Mouse (Mus musculus) MEL (cell line): ENCODE results near the gene Scd3. TPM values are rescaled to one million over a fixed set of nuclear protein-coding genes. Genes with fewer than 3 reads are reported as not detected.

Experiments
- DNase-seq: peaks from one replicate; pipeline ENCODE4 v3.0.0; 2011; ENCODE audit warnings: low read depth, low spot score
- H3K27ac ChIP-seq: 2 replicates; pipeline ENCODE4 v1.5.1; 2012; ENCODE audit warnings: low read depth, mild to moderate bottlenecking, control low read depth, low read length, moderate library complexity; ENCODE audit not compliant: control insufficient read depth
- H3K27me3 ChIP-seq, 2 experiments: fragments of 150-350 bp in 1 of 2; sonication (generic) in 1 of 2; 2 replicates each; pipeline ENCODE4 v1.6.1; 2012; ENCODE audit warnings: low read length in 2 of 2, mild to moderate bottlenecking in 2 of 2, improper control_type of control experiment in 1 of 2, moderate library complexity in 1 of 2; ENCODE audit not compliant: insufficient read depth in 2 of 2, control insufficient read depth in 1 of 2
- H3K36me3 ChIP-seq, 2 experiments: 2 replicates each; pipeline ENCODE4 v1.6.1; 2012 to 2014; ENCODE audit warnings: low read length in 2 of 2, improper control_type of control experiment in 1 of 2, inconsistent platforms in 1 of 2, mild to moderate bottlenecking in 1 of 2; ENCODE audit not compliant: insufficient read depth in 2 of 2, control insufficient read depth in 1 of 2
- H3K4me1 ChIP-seq, 2 experiments: fragments of 150-350 bp in 1 of 2; sonication (generic) in 1 of 2; 2 replicates each; pipeline ENCODE4 v1.6.1; 2012; ENCODE audit warnings: low read length in 2 of 2, improper control_type of control experiment in 1 of 2, mild to moderate bottlenecking in 1 of 2; ENCODE audit not compliant: insufficient read depth in 2 of 2, control insufficient read depth in 1 of 2
- H3K4me3 ChIP-seq, 2 experiments: fragments of 150-350 bp in 1 of 2; sonication (generic) in 1 of 2; 2 replicates each; pipeline ENCODE4 v1.5.1; 2012; ENCODE audit warnings: low read depth in 2 of 2, low read length in 2 of 2, mild to moderate bottlenecking in 2 of 2, moderate library complexity in 2 of 2, control low read depth in 1 of 2, improper control_type of control experiment in 1 of 2; ENCODE audit not compliant: control insufficient read depth in 1 of 2, insufficient read depth in 1 of 2
- H3K79me2 ChIP-seq: 2 replicates; pipeline ENCODE4 v1.6.1; 2012; ENCODE audit warnings: mild to moderate bottlenecking, low read length, moderate library complexity; ENCODE audit not compliant: control insufficient read depth, poor library complexity, insufficient read depth
- H3K9ac ChIP-seq: 2 replicates; pipeline ENCODE4 v1.6.1; 2012; ENCODE audit warnings: low read depth, mild to moderate bottlenecking, control low read depth, low read length, moderate library complexity; ENCODE audit not compliant: control insufficient read depth, poor library complexity, severe bottlenecking
- H3K9me3 ChIP-seq: fragments of 150-350 bp; sonication (generic); replicated peaks from 2 replicates; pipeline ENCODE4 v1.6.1; 2012; ENCODE audit warnings: mild to moderate bottlenecking, low read length, improper control_type of control experiment, moderate library complexity; ENCODE audit not compliant: insufficient read depth
- BHLHE40 ChIP-seq: IDR thresholded peaks from 2 replicates; pipeline ENCODE4 v1.6.1; 2012; ENCODE audit warnings: low read depth, mild to moderate bottlenecking, inconsistent platforms, low read length, improper control_type of control experiment, borderline replicate concordance
- CHD2 ChIP-seq: IDR thresholded peaks from 2 replicates; pipeline ENCODE4 v1.6.1; 2011; ENCODE audit warnings: low read length, improper control_type of control experiment
- CTCF ChIP-seq, 3 experiments: IDR thresholded peaks in 2 of 3; conservative IDR thresholded peaks in 1 of 3; 2 replicates each; pipeline ENCODE4 v1.5.1; 2011 to 2012; ENCODE audit warnings: low read length in 3 of 3, low read depth in 2 of 3, mild to moderate bottlenecking in 2 of 3, improper control_type of control experiment in 1 of 3, inconsistent platforms in 1 of 3, mixed read lengths in 1 of 3, moderate library complexity in 1 of 3; ENCODE audit not compliant: control insufficient read depth in 1 of 3, insufficient read depth in 1 of 3, poor library complexity in 1 of 3, severe bottlenecking in 1 of 3
- ELF1 ChIP-seq: IDR thresholded peaks from 2 replicates; pipeline ENCODE4 v1.6.1; 2014; ENCODE audit warnings: low read depth, mild to moderate bottlenecking, inconsistent platforms, low read length, improper control_type of control experiment, moderate library complexity
- EP300 ChIP-seq, 2 experiments: IDR thresholded peaks; 2 replicates each; pipeline ENCODE4 v1.6.1; 2011; ENCODE audit warnings: improper control_type of control experiment in 2 of 2, low read length in 2 of 2, low read depth in 1 of 2, mild to moderate bottlenecking in 1 of 2
- ETS1 ChIP-seq: IDR thresholded peaks from 2 replicates; pipeline ENCODE4 v1.6.1; 2012; ENCODE audit warnings: low read depth, mild to moderate bottlenecking, inconsistent platforms, low read length, improper control_type of control experiment, moderate library complexity
- GABPA ChIP-seq: IDR thresholded peaks from 2 replicates; pipeline ENCODE4 v1.6.1; 2012; ENCODE audit warnings: low read depth, mild to moderate bottlenecking, inconsistent platforms, low read length, improper control_type of control experiment, moderate library complexity
- HCFC1 ChIP-seq: IDR thresholded peaks from 2 replicates; pipeline ENCODE4 v1.6.1; 2012; ENCODE audit warnings: low read depth, mild to moderate bottlenecking, inconsistent platforms, low read length, improper control_type of control experiment, moderate library complexity
- JUND ChIP-seq: IDR thresholded peaks from 2 replicates; pipeline ENCODE4 v1.6.1; 2011; ENCODE audit warnings: low read depth, mild to moderate bottlenecking, improper control_type of control experiment, low read length
- KAT2A ChIP-seq: conservative IDR thresholded peaks from 2 replicates; pipeline ENCODE4 v1.6.1; 2012; ENCODE audit warnings: low read depth, low read length, improper control_type of control experiment, inconsistent platforms
- MAFK ChIP-seq: IDR thresholded peaks from 2 replicates; pipeline ENCODE4 v1.6.1; 2011; ENCODE audit warnings: low read depth, mild to moderate bottlenecking, low read length, improper control_type of control experiment, borderline replicate concordance
- MAX ChIP-seq: IDR thresholded peaks from 2 replicates; pipeline ENCODE4 v1.6.1; 2011; ENCODE audit warnings: low read length, improper control_type of control experiment
- MAZ ChIP-seq: IDR thresholded peaks from 2 replicates; pipeline ENCODE4 v1.6.1; 2012; ENCODE audit warnings: low read depth, mild to moderate bottlenecking, inconsistent platforms, low read length, improper control_type of control experiment
- MEF2A ChIP-seq: IDR thresholded peaks from 2 replicates; pipeline ENCODE4 v1.6.1; 2014; ENCODE audit warnings: low read depth, mild to moderate bottlenecking, inconsistent platforms, low read length, improper control_type of control experiment; ENCODE audit not compliant: poor library complexity, insufficient replicate concordance, severe bottlenecking; ENCODE audit errors: extremely low read depth
- MXI1 ChIP-seq: IDR thresholded peaks from 2 replicates; pipeline ENCODE4 v1.6.1; 2011; ENCODE audit warnings: mild to moderate bottlenecking, low read depth, low read length, improper control_type of control experiment
- MYB ChIP-seq: IDR thresholded peaks from 2 replicates; pipeline ENCODE4 v1.6.1; 2011; ENCODE audit warnings: mild to moderate bottlenecking, low read depth, low read length, improper control_type of control experiment
- MYC ChIP-seq: IDR thresholded peaks from 2 replicates; pipeline ENCODE4 v1.6.1; 2011; ENCODE audit warnings: low read depth, mild to moderate bottlenecking, low read length, improper control_type of control experiment, moderate library complexity
- NELFE ChIP-seq: IDR thresholded peaks from 2 replicates; pipeline ENCODE4 v1.6.1; 2011; ENCODE audit warnings: low read depth, low read length, improper control_type of control experiment
- NRF1 ChIP-seq: IDR thresholded peaks from 2 replicates; pipeline ENCODE4 v1.6.1; 2014; ENCODE audit warnings: low read depth, mild to moderate bottlenecking, inconsistent platforms, low read length, improper control_type of control experiment, moderate library complexity; ENCODE audit not compliant: poor library complexity, insufficient read depth, severe bottlenecking
- POLR2A ChIP-seq, 2 experiments: IDR thresholded peaks; 2 replicates each; pipeline ENCODE4 v1.6.1; 2011 to 2012; ENCODE audit warnings: low read length in 2 of 2, mild to moderate bottlenecking in 2 of 2, control low read depth in 1 of 2, improper control_type of control experiment in 1 of 2, low read depth in 1 of 2, moderate library complexity in 1 of 2; ENCODE audit not compliant: control insufficient read depth in 1 of 2, insufficient read depth in 1 of 2, poor library complexity in 1 of 2
- POLR2AphosphoS2 ChIP-seq: IDR thresholded peaks from 2 replicates; pipeline ENCODE4 v1.6.1; 2011; ENCODE audit warnings: low read length, improper control_type of control experiment
- POLR2AphosphoS5 ChIP-seq: IDR thresholded peaks from 2 replicates; pipeline ENCODE4 v1.6.1; 2012; ENCODE audit warnings: low read depth, borderline replicate concordance, mild to moderate bottlenecking, inconsistent platforms, low read length, moderate library complexity, mixed read lengths
- RAD21 ChIP-seq: IDR thresholded peaks from 2 replicates; pipeline ENCODE4 v1.6.1; 2011; ENCODE audit warnings: mild to moderate bottlenecking, low read depth, low read length, improper control_type of control experiment
- RCOR1 ChIP-seq: IDR thresholded peaks from 2 replicates; pipeline ENCODE4 v1.6.1; 2012; ENCODE audit warnings: low read depth, mild to moderate bottlenecking, inconsistent platforms, low read length, improper control_type of control experiment
- SIN3A ChIP-seq: IDR thresholded peaks from 2 replicates; pipeline ENCODE4 v1.6.1; 2012; ENCODE audit warnings: low read length, improper control_type of control experiment, inconsistent platforms
- SMC3 ChIP-seq: IDR thresholded peaks from 2 replicates; pipeline ENCODE4 v1.6.1; 2011; ENCODE audit warnings: low read depth, low read length, improper control_type of control experiment
- TAL1 ChIP-seq: IDR thresholded peaks from 2 replicates; pipeline ENCODE4 v1.6.1; 2012; ENCODE audit warnings: mild to moderate bottlenecking, inconsistent platforms, low read length, moderate library complexity, mixed read lengths
- TCF12 ChIP-seq: IDR thresholded peaks from 2 replicates; pipeline ENCODE4 v1.6.1; 2014; ENCODE audit warnings: low read depth, mild to moderate bottlenecking, inconsistent platforms, low read length, improper control_type of control experiment, moderate library complexity
- UBTF ChIP-seq: IDR thresholded peaks from 2 replicates; pipeline ENCODE4 v1.6.1; 2012; ENCODE audit warnings: low read depth, mild to moderate bottlenecking, inconsistent platforms, low read length, improper control_type of control experiment, moderate library complexity, borderline replicate concordance; ENCODE audit not compliant: insufficient read depth
- USF1 ChIP-seq: IDR thresholded peaks from 2 replicates; pipeline ENCODE4 v1.6.1; 2014; ENCODE audit warnings: low read depth, mild to moderate bottlenecking, inconsistent platforms, low read length, improper control_type of control experiment, moderate library complexity
- USF2 ChIP-seq, 2 experiments: IDR thresholded peaks; 2 replicates each; pipeline ENCODE4 v1.6.1; 2011 to 2012; ENCODE audit warnings: improper control_type of control experiment in 2 of 2, low read length in 2 of 2, borderline replicate concordance in 1 of 2, inconsistent platforms in 1 of 2, low read depth in 1 of 2, mild to moderate bottlenecking in 1 of 2; ENCODE audit not compliant: insufficient read depth in 1 of 2
- ZC3H11A ChIP-seq: IDR thresholded peaks from 2 replicates; pipeline ENCODE4 v1.6.1; 2012; ENCODE audit warnings: low read depth, mild to moderate bottlenecking, inconsistent platforms, low read length, improper control_type of control experiment
- ZKSCAN1 ChIP-seq: IDR thresholded peaks from 2 replicates; pipeline ENCODE4 v1.6.1; 2012; ENCODE audit warnings: low read depth, mild to moderate bottlenecking, inconsistent platforms, low read length, improper control_type of control experiment, moderate library complexity
- ZMIZ1 ChIP-seq: IDR thresholded peaks from 2 replicates; pipeline ENCODE4 v1.6.1; 2012; ENCODE audit warnings: low read depth, mild to moderate bottlenecking, inconsistent platforms, low read length, improper control_type of control experiment, moderate library complexity
- ZNF384 ChIP-seq: IDR thresholded peaks from 2 replicates; pipeline ENCODE4 v1.6.1; 2012; ENCODE audit warnings: low read depth, mild to moderate bottlenecking, inconsistent platforms, low read length, improper control_type of control experiment
- polyA plus RNA-seq, 2 experiments: library from polyadenylated mRNA; stranded (reverse) in 1 of 2; unstranded in 1 of 2; fragments of >175 nt in 1 of 2; fragments of >200 nt in 1 of 2; gene quantifications; 2 replicates each; pipeline versions ENCODE4 v1.2.1 to v1.2.4; 2012; ENCODE audit warnings: low replicate concordance in 2 of 2, low read depth in 1 of 2; ENCODE audit not compliant: insufficient read length in 2 of 2, insufficient read depth in 1 of 2, missing spikeins in 1 of 2
- total RNA-seq: library from RNA; depleted of rRNA; stranded (reverse); fragments of 300-350 nt; gene quantifications from 2 replicates; pipeline ENCODE4 v1.2.3, GENCODE M21; 2012

Gene Scd3
- total and polyA plus RNA-seq, 3 experiments, result 0.65 to 745 (median 0.96) TPM

DNA sequence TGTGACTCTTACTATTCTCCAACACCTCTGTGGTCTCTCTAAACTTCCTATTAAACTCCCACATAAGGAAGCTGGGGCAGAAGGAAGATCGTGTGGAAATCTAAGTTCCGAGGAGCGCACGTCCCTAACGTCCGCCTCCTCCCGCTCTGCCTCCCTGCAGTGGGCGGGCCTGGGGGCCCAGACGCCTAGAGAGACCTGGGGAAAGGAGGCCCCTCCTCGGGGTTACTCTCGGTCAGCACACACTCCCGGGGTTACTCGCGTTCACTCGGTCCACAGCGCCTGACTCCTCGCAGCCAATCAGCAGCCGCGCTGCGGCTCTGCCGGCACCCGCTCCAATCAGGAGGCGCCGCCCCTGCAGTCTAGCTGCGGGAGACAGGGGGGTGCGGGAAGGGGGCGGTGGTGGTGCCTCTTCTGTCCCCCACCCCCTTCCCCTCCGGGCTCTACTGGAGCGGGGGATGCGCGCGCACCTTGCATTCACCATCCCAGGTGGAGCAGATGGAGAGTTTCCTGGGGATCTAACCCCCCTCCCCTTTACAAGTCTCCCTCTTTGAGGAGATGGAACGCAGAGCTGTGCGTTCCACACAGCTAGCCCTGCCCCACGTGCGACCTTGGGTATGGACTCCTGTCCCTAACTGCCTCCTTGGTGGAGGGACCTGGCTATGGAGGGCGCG, 81.1 kb downstream of the Scd3 start:
- peaks cover 44 to 77% of the 10 kb centered on the region in 2 experiments for H3K4me1 ChIP-seq
- H3K9me3 ChIP-seq, result no peaks in the 10 kb centered on the region
- H3K4me3 ChIP-seq, result peak overlapping the region; percentile 52 to 58
- H3K79me2 ChIP-seq, result peaks cover 2% of the 10 kb centered on the region; the same call in 1 of the 2 replicates
- peak overlapping the region; percentile 85 for H3K9ac ChIP-seq
- peak; percentile 100 for DNase-seq
- H3K36me3 ChIP-seq, result peaks cover 0 to 64% of the 10 kb centered on the region in 2 experiments; a peak in 2 of 4 replicates
- peak overlapping the region; percentile 97 for H3K27ac ChIP-seq
- H3K27me3 ChIP-seq, result no peaks in the 10 kb centered on the region
- peak; percentile 85 for TF ChIP-seq TCF12
- peak; percentile 75 for TF ChIP-seq MXI1
- peak; percentile 39 for TF ChIP-seq MYB
- TF ChIP-seq EP300 (IDR thresholded peaks at IDR 0.05; ENCODE audit: low read depth in 1 of 2, low read length in 2 of 2), result peak; percentile 4 to 83; a peak in 2 of 4 replicates
- no peak for TF ChIP-seq ZKSCAN1
- TF ChIP-seq MAFK, result no peak
- TF ChIP-seq POLR2A (IDR thresholded peaks at IDR 0.05; ENCODE audit: control insufficient read depth in 1 of 2, insufficient read depth in 1 of 2, low read depth in 1 of 2, low read length in 2 of 2, poor library complexity in 1 of 2), result peak; percentile 47 to 83; a peak in 2 of 4 replicates
- TF ChIP-seq RCOR1, result peak; percentile 47
- TF ChIP-seq RAD21, result no peak
- TF ChIP-seq SMC3, result no peak
- TF ChIP-seq ZNF384, result no peak
- TF ChIP-seq JUND, result peak; percentile 10; the same call in 1 of the 2 replicates
- peak; percentile 23; the same call in 1 of the 2 replicates for TF ChIP-seq CHD2
- no peak for TF ChIP-seq POLR2AphosphoS5
- no peak; the same call in 1 of the 2 replicates for TF ChIP-seq GABPA
- no peak for TF ChIP-seq ETS1
- TF ChIP-seq CTCF (IDR thresholded peaks at IDR 0.05 in 2 of 3, conservative IDR thresholded peaks at IDR 0.05 in 1 of 3; ENCODE audit: control insufficient read depth in 1 of 3, insufficient read depth in 1 of 3, low read depth in 2 of 3, low read length in 3 of 3, poor library complexity in 1 of 3, severe bottlenecking in 1 of 3), result no peak
- peak; percentile 85 for TF ChIP-seq NELFE
- no peak for TF ChIP-seq UBTF
- peak; percentile 67; the same call in 1 of the 2 replicates for TF ChIP-seq SIN3A
- peak; percentile 93 for TF ChIP-seq USF1
- 0 out of 2 replicates have a peak, but pooled peaks have one; percentile 18 for TF ChIP-seq KAT2A
- no peak for TF ChIP-seq USF2 (IDR thresholded peaks at IDR 0.05; ENCODE audit: borderline replicate concordance in 1 of 2, insufficient read depth in 1 of 2, low read depth in 1 of 2, low read length in 2 of 2)
- no peak for TF ChIP-seq TAL1
- peak; percentile 50; the same call in 1 of the 2 replicates for TF ChIP-seq ELF1
- no peak for TF ChIP-seq ZC3H11A
- peak; percentile 61 for TF ChIP-seq MAX
- TF ChIP-seq POLR2AphosphoS2, result peak; percentile 97
- TF ChIP-seq BHLHE40, result peak; percentile 50
- peak; percentile 78 for TF ChIP-seq NRF1
- TF ChIP-seq ZMIZ1, result peak; percentile 91
- TF ChIP-seq MEF2A, result no peak
- TF ChIP-seq HCFC1, result peak; percentile 67
- TF ChIP-seq MAZ, result peak; percentile 98
- peak; percentile 63; the same call in 1 of the 2 replicates for TF ChIP-seq MYC
